Mouse (Mus musculus): ENCODE data around the gene Zfp609. TPM values are rescaled to one million over a fixed set of nuclear protein-coding genes. Genes with fewer than 3 reads are reported as not detected.
"Not testable (repeated sequence)": the region's sequence is repeated elsewhere in the genome, so short reads cannot be mapped to it uniquely, and the experiment has no call there.

The Zfp609 gene
- polyA plus RNA-seq, 1 experiment from 2014 or later: 7.4 TPM

GRCm38 (mm10) chr9:65702286-65702685 is 125.1 kb downstream of the Zfp609 start:
- no peak overlapping the region for H3K27ac ChIP-seq (ENCODE audit: low read depth, low read length)
- no peak for ATAC-seq
- H3K4me1 ChIP-seq (ENCODE audit: control insufficient read depth, insufficient read depth, low read length): no peaks in the 10 kb centered on the region
- no peak overlapping the region for H3K4me2 ChIP-seq (ENCODE audit: low read length)
- H3K27me3 ChIP-seq (replicated peaks; ENCODE audit: control insufficient read depth, insufficient read depth, low read length): no peaks in the 10 kb centered on the region
- no peaks in the 10 kb centered on the region for H3K9me3 ChIP-seq (replicated peaks; ENCODE audit: control insufficient read depth, low read length)
- H3K36me3 ChIP-seq (ENCODE audit: control insufficient read depth, insufficient read depth, low read length): peaks cover 77% of the 10 kb centered on the region
- H3K9ac ChIP-seq (ENCODE audit: low read length): no peak overlapping the region
- H3K4me3 ChIP-seq (ENCODE audit: low read depth, low read length): no peak overlapping the region
- no peak for DNase-seq (ENCODE audit: low spot score)
- 96% methylated on average over 9 of the region's 9 CpGs for WGBS

GRCm38 (mm10) chr9:65700504-65700903 is 126.9 kb downstream of the Zfp609 start:
- Histone ChIP-seq H3K9ac (ENCODE audit: low read length) (no peak overlapping the region), H3K4me2 (ENCODE audit: low read length) (no peak overlapping the region), H3K27me3 (replicated peaks; ENCODE audit: control insufficient read depth, insufficient read depth, low read length) (no peaks in the 10 kb centered on the region), H3K4me3 (ENCODE audit: low read depth, low read length) (no peak overlapping the region), H3K4me1 (ENCODE audit: control insufficient read depth, insufficient read depth, low read length) (no peaks in the 10 kb centered on the region), H3K9me3 (replicated peaks; ENCODE audit: control insufficient read depth, low read length) (no peaks in the 10 kb centered on the region), H3K27ac (ENCODE audit: low read depth, low read length) (no peak overlapping the region), H3K36me3 (ENCODE audit: control insufficient read depth, insufficient read depth, low read length) (peaks cover 88% of the 10 kb centered on the region)
- WGBS: 92% methylated on average over 6 of the region's 6 CpGs
- DNase-seq (ENCODE audit: low spot score) (no peak), ATAC-seq (no peak)

GRCm38 (mm10) chr9:65697992-65698391 is 129.4 kb downstream of the Zfp609 start:
- H3K36me3 ChIP-seq (ENCODE audit: control insufficient read depth, insufficient read depth, low read length): peaks cover 92% of the 10 kb centered on the region
- no peak for ATAC-seq

GRCm38 (mm10) chr9:65697356-65697755 is 130.0 kb downstream of the Zfp609 start:
- Histone ChIP-seq H3K4me3 (ENCODE audit: low read depth, low read length) (no peak overlapping the region), H3K4me2 (ENCODE audit: low read length) (no peak overlapping the region), H3K36me3 (ENCODE audit: control insufficient read depth, insufficient read depth, low read length) (peaks cover 92% of the 10 kb centered on the region)

More at GRCm38 (mm10) chr9:65697992-65698391, 129.4 kb downstream of the Zfp609 start:
- Histone ChIP-seq H3K4me2 (ENCODE audit: low read length) (no peak overlapping the region), H3K4me3 (ENCODE audit: low read depth, low read length) (no peak overlapping the region), H3K27me3 (replicated peaks; ENCODE audit: control insufficient read depth, insufficient read depth, low read length) (no peaks in the 10 kb centered on the region), H3K27ac (ENCODE audit: low read depth, low read length) (no peak overlapping the region), H3K4me1 (ENCODE audit: control insufficient read depth, insufficient read depth, low read length) (peaks cover 2% of the 10 kb centered on the region), H3K9ac (ENCODE audit: low read length) (no peak overlapping the region), H3K9me3 (replicated peaks; ENCODE audit: control insufficient read depth, low read length) (no peaks in the 10 kb centered on the region)
- DNase-seq (ENCODE audit: low spot score): no peak

GRCm38 (mm10) chr9:65696337-65696736 is 131.0 kb downstream of the Zfp609 start:
- no peak overlapping the region for H3K27ac ChIP-seq (ENCODE audit: low read depth, low read length)
- H3K9me3 ChIP-seq (replicated peaks; ENCODE audit: control insufficient read depth, low read length): no peaks in the 10 kb centered on the region
- H3K27me3 ChIP-seq (replicated peaks; ENCODE audit: control insufficient read depth, insufficient read depth, low read length): no peaks in the 10 kb centered on the region
- H3K36me3 ChIP-seq (ENCODE audit: control insufficient read depth, insufficient read depth, low read length): peaks cover 91% of the 10 kb centered on the region
- no peak for ATAC-seq
- no peak overlapping the region for H3K9ac ChIP-seq (ENCODE audit: low read length)
- peak; percentile 47 for DNase-seq (ENCODE audit: low spot score)
- H3K4me1 ChIP-seq (ENCODE audit: control insufficient read depth, insufficient read depth, low read length): peaks cover 5% of the 10 kb centered on the region
- no peak overlapping the region for H3K4me2 ChIP-seq (ENCODE audit: low read length)
- no peak overlapping the region for H3K4me3 ChIP-seq (ENCODE audit: low read depth, low read length)

More at GRCm38 (mm10) chr9:65697356-65697755, 130.0 kb downstream of the Zfp609 start:
- ATAC-seq: no peak
- 88% methylated on average over 7 of the region's 7 CpGs for WGBS
- DNase-seq (ENCODE audit: low spot score): no peak
- no peak overlapping the region for H3K27ac ChIP-seq (ENCODE audit: low read depth, low read length)
- H3K4me1 ChIP-seq (ENCODE audit: control insufficient read depth, insufficient read depth, low read length): peaks cover 5% of the 10 kb centered on the region
- H3K27me3 ChIP-seq (replicated peaks; ENCODE audit: control insufficient read depth, insufficient read depth, low read length): no peaks in the 10 kb centered on the region
- no peak overlapping the region for H3K9ac ChIP-seq (ENCODE audit: low read length)
- H3K9me3 ChIP-seq (replicated peaks; ENCODE audit: control insufficient read depth, low read length): no peaks in the 10 kb centered on the region

- no peak overlapping the region for H3K27ac ChIP-seq (ENCODE audit: low read depth, low read length)
- peaks cover 90% of the 10 kb centered on the region for H3K36me3 ChIP-seq (ENCODE audit: control insufficient read depth, insufficient read depth, low read length)
- no peaks in the 10 kb centered on the region for H3K27me3 ChIP-seq (replicated peaks; ENCODE audit: control insufficient read depth, insufficient read depth, low read length)
- DNase-seq (ENCODE audit: low spot score) (peak; percentile 77), ATAC-seq (peak; percentile 38; the same call in 1 of the 2 replicates)
- no peak overlapping the region for H3K4me2 ChIP-seq (ENCODE audit: low read length)
- 70% methylated on average over 3 of the region's 3 CpGs for WGBS
- H3K9ac ChIP-seq (ENCODE audit: low read length): no peak overlapping the region
- H3K4me1 ChIP-seq (ENCODE audit: control insufficient read depth, insufficient read depth, low read length): peaks cover 5% of the 10 kb centered on the region
- H3K4me3 ChIP-seq (ENCODE audit: low read depth, low read length): no peak overlapping the region
- no peaks in the 10 kb centered on the region for H3K9me3 ChIP-seq (replicated peaks; ENCODE audit: control insufficient read depth, low read length)
Measured at GRCm38 (mm10) chr9:65695646-65696045, 131.7 kb downstream of the Zfp609 start.

- Histone ChIP-seq H3K27ac (ENCODE audit: low read depth, low read length) (peak overlapping the region; percentile 63; the same call in 1 of the 2 replicates), H3K4me3 (ENCODE audit: low read depth, low read length) (no peak overlapping the region), H3K36me3 (ENCODE audit: control insufficient read depth, insufficient read depth, low read length) (peaks cover 81% of the 10 kb centered on the region), H3K4me1 (ENCODE audit: control insufficient read depth, insufficient read depth, low read length) (peaks cover 5% of the 10 kb centered on the region), H3K9ac (ENCODE audit: low read length) (no peak overlapping the region), H3K27me3 (replicated peaks; ENCODE audit: control insufficient read depth, insufficient read depth, low read length) (no peaks in the 10 kb centered on the region), H3K4me2 (ENCODE audit: low read length) (no peak overlapping the region), H3K9me3 (replicated peaks; ENCODE audit: control insufficient read depth, low read length) (no peaks in the 10 kb centered on the region)
- ATAC-seq: peak; percentile 43; the same call in 1 of the 2 replicates
- WGBS: 34% methylated on average over 5 of the region's 5 CpGs
- no peak for DNase-seq (ENCODE audit: low spot score)
Measured at GRCm38 (mm10) chr9:65692959-65693603, 134.3 kb downstream of the Zfp609 start.

GRCm38 (mm10) chr9:65692466-65692865 is 134.9 kb downstream of the Zfp609 start:
- H3K4me1 ChIP-seq (ENCODE audit: control insufficient read depth, insufficient read depth, low read length): peaks cover 5% of the 10 kb centered on the region
- ATAC-seq (no peak), DNase-seq (ENCODE audit: low spot score) (no peak)
- peaks cover 81% of the 10 kb centered on the region for H3K36me3 ChIP-seq (ENCODE audit: control insufficient read depth, insufficient read depth, low read length)
- no peak overlapping the region for H3K9ac ChIP-seq (ENCODE audit: low read length)
- H3K27me3 ChIP-seq (replicated peaks; ENCODE audit: control insufficient read depth, insufficient read depth, low read length): no peaks in the 10 kb centered on the region
- no peak overlapping the region for H3K4me3 ChIP-seq (ENCODE audit: low read depth, low read length)
- H3K27ac ChIP-seq (ENCODE audit: low read depth, low read length): no peak overlapping the region
- 14% methylated on average over 3 of the region's 3 CpGs for WGBS
- no peak overlapping the region for H3K4me2 ChIP-seq (ENCODE audit: low read length)
- H3K9me3 ChIP-seq (replicated peaks; ENCODE audit: control insufficient read depth, low read length): no peaks in the 10 kb centered on the region

GRCm38 (mm10) chr9:65689869-65690268 is 137.5 kb downstream of the Zfp609 start:
- not testable (repeated sequence) for H3K4me3 ChIP-seq (ENCODE audit: low read depth, low read length); ATAC-seq; H3K27me3 ChIP-seq (replicated peaks; ENCODE audit: control insufficient read depth, insufficient read depth, low read length); H3K27ac ChIP-seq (ENCODE audit: low read depth, low read length); H3K9me3 ChIP-seq (replicated peaks; ENCODE audit: control insufficient read depth, low read length); H3K9ac ChIP-seq (ENCODE audit: low read length); H3K4me2 ChIP-seq (ENCODE audit: low read length); H3K4me1 ChIP-seq (ENCODE audit: control insufficient read depth, insufficient read depth, low read length); DNase-seq (ENCODE audit: low spot score)
- WGBS: 58% methylated on average over 2 of the region's 2 CpGs
- peaks cover 71% of the 10 kb centered on the region for H3K36me3 ChIP-seq (ENCODE audit: control insufficient read depth, insufficient read depth, low read length)

Data from forebrain, embryonic 14.5 days (tissue).